Mouse (Mus musculus): ENCODE data around the gene Gli1.

DNA sequence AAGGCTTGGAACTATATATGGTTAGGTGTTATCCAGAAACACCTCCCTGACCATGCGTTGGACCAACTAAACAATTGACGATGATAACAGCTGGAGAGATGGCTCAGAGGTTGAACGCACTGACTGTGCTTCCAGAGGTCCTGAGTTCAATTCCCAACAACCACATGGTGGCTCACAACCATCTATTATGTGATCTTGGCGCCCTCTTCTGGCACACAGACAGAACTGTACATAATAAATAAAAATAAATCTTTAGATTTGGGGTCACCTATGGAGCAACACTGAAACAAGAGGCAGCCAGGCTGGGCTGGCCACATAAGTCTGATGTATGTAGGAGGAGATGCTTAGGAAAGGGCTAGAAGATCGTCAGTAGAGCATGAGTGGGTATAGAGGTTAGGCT, 8.6 kb downstream of the Gli1 start:
- TF ChIP-seq CTCF (IDR thresholded peaks at IDR 0.05; ENCODE audit: insufficient read depth, low read depth, low read length) (no peak), POLR2A (IDR thresholded peaks at IDR 0.05; ENCODE audit: insufficient read depth, low read depth, low read length) (no peak)
